Mouse (Mus musculus): ENCODE measurements around the gene H3f3a. TPM values are rescaled to one million over a fixed set of nuclear protein-coding genes. Genes with fewer than 3 reads are reported as not detected.

Gene H3f3a
- total and polyA plus RNA-seq, 2 experiments from 2014 or later: 2,464 to 3,587 TPM

GRCm38 (mm10) chr1:180798660-180799059 lies 15.1 kb downstream of the H3f3a start:
- no peak for DNase-seq
- Histone ChIP-seq H3K27me3 (ENCODE audit: insufficient read depth, low read length) (no peaks in the 10 kb centered on the region), H3K36me3 (ENCODE audit: insufficient read depth) (peaks cover 31% of the 10 kb centered on the region), H3K4me3 (ENCODE audit: low read depth, low read length) (no peak overlapping the region), H3K9ac (no peak overlapping the region), H3K27ac (ENCODE audit: low read depth, low read length) (no peak overlapping the region), H3K4me1 (ENCODE audit: insufficient read depth) (no peaks in the 10 kb centered on the region), H3K9me3 (ENCODE audit: low read length) (no peaks in the 10 kb centered on the region), H3K4me2 (ENCODE audit: low read depth) (no peak overlapping the region)
- no peak for ATAC-seq
- TF ChIP-seq CTCF (IDR thresholded peaks at IDR 0.05; ENCODE audit: low read depth): no peak
- 93% methylated on average over 5 of the region's 5 CpGs for WGBS

GRCm38 (mm10) chr1:180794170-180794569 lies 19.6 kb downstream of the H3f3a start:
- WGBS: 2% methylated on average over 21 of the region's 21 CpGs
- peak overlapping the region; percentile 36 for H3K4me3 ChIP-seq (ENCODE audit: low read depth, low read length)
- TF ChIP-seq CTCF (IDR thresholded peaks at IDR 0.05; ENCODE audit: low read depth): no peak
- H3K4me2 ChIP-seq (ENCODE audit: low read depth): peak overlapping the region; percentile 64
- peak overlapping the region; percentile 48 for H3K9ac ChIP-seq
- H3K36me3 ChIP-seq (ENCODE audit: insufficient read depth): no peaks in the 10 kb centered on the region
- H3K27me3 ChIP-seq (ENCODE audit: insufficient read depth, low read length): no peaks in the 10 kb centered on the region
- H3K9me3 ChIP-seq (ENCODE audit: low read length): no peaks in the 10 kb centered on the region
- no peak overlapping the region for H3K27ac ChIP-seq (ENCODE audit: low read depth, low read length)
- DNase-seq (peak; percentile 51), ATAC-seq (peak; percentile 94)
- no peaks in the 10 kb centered on the region for H3K4me1 ChIP-seq (ENCODE audit: insufficient read depth)

- no peaks in the 10 kb centered on the region for H3K4me1 ChIP-seq (ENCODE audit: insufficient read depth)
- H3K27me3 ChIP-seq (ENCODE audit: insufficient read depth, low read length): no peaks in the 10 kb centered on the region
- H3K9me3 ChIP-seq (ENCODE audit: low read length): no peaks in the 10 kb centered on the region
- 16% methylated on average over 18 of the region's 18 CpGs for WGBS
- no peak for TF ChIP-seq CTCF (IDR thresholded peaks at IDR 0.05; ENCODE audit: low read depth)
- H3K9ac ChIP-seq: peak overlapping the region; percentile 48
- no peak overlapping the region for H3K27ac ChIP-seq (ENCODE audit: low read depth, low read length)
- no peaks in the 10 kb centered on the region for H3K36me3 ChIP-seq (ENCODE audit: insufficient read depth)
- ATAC-seq: peak; percentile 17; the same call in 1 of the 2 replicates
- peak overlapping the region; percentile 64 for H3K4me2 ChIP-seq (ENCODE audit: low read depth)
- H3K4me3 ChIP-seq (ENCODE audit: low read depth, low read length): peak overlapping the region; percentile 36
- DNase-seq: no peak
These were observed 20.2 kb downstream of the H3f3a start for GRCm38 (mm10) chr1:180793445-180794117.

GRCm38 (mm10) chr1:180792814-180793213 lies 20.9 kb downstream of the H3f3a start:
- Histone ChIP-seq H3K27ac (ENCODE audit: low read depth, low read length) (no peak overlapping the region), H3K4me1 (ENCODE audit: insufficient read depth) (no peaks in the 10 kb centered on the region), H3K36me3 (ENCODE audit: insufficient read depth) (no peaks in the 10 kb centered on the region), H3K4me3 (ENCODE audit: low read depth, low read length) (no peak overlapping the region), H3K4me2 (ENCODE audit: low read depth) (no peak overlapping the region), H3K9ac (no peak overlapping the region), H3K27me3 (ENCODE audit: insufficient read depth, low read length) (no peaks in the 10 kb centered on the region), H3K9me3 (ENCODE audit: low read length) (no peaks in the 10 kb centered on the region)
- ATAC-seq: no peak
- WGBS: 76% methylated on average over 4 of the region's 4 CpGs
- DNase-seq: no peak
- no peak for TF ChIP-seq CTCF (IDR thresholded peaks at IDR 0.05; ENCODE audit: low read depth)

- Histone ChIP-seq H3K9me3 (ENCODE audit: low read length) (no peaks in the 10 kb centered on the region), H3K9ac (no peak overlapping the region), H3K27ac (ENCODE audit: low read depth, low read length) (no peak overlapping the region), H3K4me3 (ENCODE audit: low read depth, low read length) (no peak overlapping the region), H3K4me2 (ENCODE audit: low read depth) (no peak overlapping the region), H3K27me3 (ENCODE audit: insufficient read depth, low read length) (no peaks in the 10 kb centered on the region), H3K4me1 (ENCODE audit: insufficient read depth) (no peaks in the 10 kb centered on the region), H3K36me3 (ENCODE audit: insufficient read depth) (no peaks in the 10 kb centered on the region)
- 87% methylated on average over 14 of the region's 14 CpGs for WGBS
- ATAC-seq (no peak), DNase-seq (no peak)
- no peak for TF ChIP-seq CTCF (IDR thresholded peaks at IDR 0.05; ENCODE audit: low read depth)
These were observed 21.8 kb downstream of the H3f3a start for GRCm38 (mm10) chr1:180791821-180792480.

GRCm38 (mm10) chr1:180783580-180783928 lies 30.2 kb downstream of the H3f3a start:
- DNase-seq (no peak), ATAC-seq (no peak)
- 29% methylated on average over 3 of the region's 3 CpGs for WGBS
- TF ChIP-seq CTCF (IDR thresholded peaks at IDR 0.05; ENCODE audit: low read depth): no peak
- no peak overlapping the region for H3K9ac ChIP-seq
- H3K4me3 ChIP-seq (ENCODE audit: low read depth, low read length): no peak overlapping the region
- H3K27me3 ChIP-seq (ENCODE audit: insufficient read depth, low read length): no peaks in the 10 kb centered on the region
- H3K4me1 ChIP-seq (ENCODE audit: insufficient read depth): no peaks in the 10 kb centered on the region
- no peaks in the 10 kb centered on the region for H3K36me3 ChIP-seq (ENCODE audit: insufficient read depth)
- H3K4me2 ChIP-seq (ENCODE audit: low read depth): no peak overlapping the region
- H3K9me3 ChIP-seq (ENCODE audit: low read length): no peaks in the 10 kb centered on the region
- H3K27ac ChIP-seq (ENCODE audit: low read depth, low read length): no peak overlapping the region

GRCm38 (mm10) chr1:180782906-180783579 lies 30.7 kb downstream of the H3f3a start:
- Histone ChIP-seq H3K4me3 (ENCODE audit: low read depth, low read length) (no peak overlapping the region), H3K9ac (no peak overlapping the region), H3K27ac (ENCODE audit: low read depth, low read length) (no peak overlapping the region), H3K27me3 (ENCODE audit: insufficient read depth, low read length) (no peaks in the 10 kb centered on the region), H3K4me2 (ENCODE audit: low read depth) (no peak overlapping the region), H3K9me3 (ENCODE audit: low read length) (no peaks in the 10 kb centered on the region), H3K36me3 (ENCODE audit: insufficient read depth) (no peaks in the 10 kb centered on the region), H3K4me1 (ENCODE audit: insufficient read depth) (no peaks in the 10 kb centered on the region)
- WGBS: 62% methylated on average over 9 of the region's 9 CpGs
- DNase-seq: no peak
- no peak for ATAC-seq
- no peak for TF ChIP-seq CTCF (IDR thresholded peaks at IDR 0.05; ENCODE audit: low read depth)
